Mouse (Mus musculus): Measurements from ENCODE around the gene Tulp4.

Gene Tulp4

DNA sequence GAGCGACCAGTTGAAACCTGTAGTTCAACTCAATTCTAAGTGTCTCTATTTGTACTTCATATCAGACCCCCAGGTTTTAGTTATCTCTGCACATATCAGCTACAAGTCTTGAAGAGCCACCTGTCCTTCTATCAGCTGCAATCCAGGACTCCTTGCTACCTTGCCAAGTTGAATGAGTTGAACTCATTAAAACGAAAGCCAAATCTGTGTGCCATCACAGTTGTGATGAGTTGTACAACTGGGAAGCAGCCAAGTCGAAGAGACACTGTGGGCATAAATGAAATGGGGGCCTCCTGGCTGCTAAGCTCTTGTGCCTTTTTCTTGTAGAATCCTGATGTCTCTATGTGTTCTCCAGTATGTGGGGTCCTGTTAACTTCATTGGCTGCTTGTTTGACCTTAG lies 19.2 kb downstream of the Tulp4 start:
- no peak for DNase-seq

DNA sequence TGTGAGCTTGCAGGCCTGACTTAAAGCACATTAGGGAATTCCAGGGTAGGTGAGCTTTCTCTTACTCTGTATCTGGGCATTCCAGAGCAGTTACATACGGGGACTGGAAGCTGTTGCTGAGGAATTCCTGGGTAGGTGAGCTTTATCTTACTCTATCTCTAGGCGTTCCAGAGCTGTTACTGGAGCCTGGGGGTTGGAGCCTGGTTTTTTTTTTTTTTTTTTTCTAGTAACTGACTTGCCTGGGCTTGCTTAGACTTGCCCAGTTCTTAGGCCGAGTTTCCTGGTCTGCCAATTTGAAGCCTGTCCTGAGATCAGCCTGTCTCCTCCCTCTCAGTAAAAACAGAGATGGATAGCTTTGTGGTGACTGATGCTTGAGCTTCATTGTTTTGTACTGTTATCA lies 21.8 kb downstream of the Tulp4 start:
- no peak for DNase-seq

DNA sequence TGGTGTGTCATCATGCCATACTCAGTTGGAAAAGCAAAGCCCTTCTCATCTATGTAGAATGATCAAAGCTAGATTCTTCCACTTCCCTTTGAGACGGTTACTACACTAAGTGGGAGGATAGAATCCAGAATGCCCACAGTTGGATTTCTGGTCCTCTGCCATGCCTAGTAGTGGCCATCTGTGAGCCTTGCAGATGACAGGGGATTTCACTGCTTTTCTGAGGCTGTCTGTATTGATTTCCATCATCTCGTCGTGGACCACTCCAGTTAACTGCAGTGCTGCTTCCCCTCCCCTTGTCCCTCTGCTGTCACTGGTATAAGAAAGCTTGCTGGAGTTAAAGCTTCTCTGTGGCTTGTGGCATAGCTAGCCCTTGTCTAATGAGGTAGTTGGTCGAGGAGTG lies 23.1 kb downstream of the Tulp4 start:
- no peak for DNase-seq

DNA sequence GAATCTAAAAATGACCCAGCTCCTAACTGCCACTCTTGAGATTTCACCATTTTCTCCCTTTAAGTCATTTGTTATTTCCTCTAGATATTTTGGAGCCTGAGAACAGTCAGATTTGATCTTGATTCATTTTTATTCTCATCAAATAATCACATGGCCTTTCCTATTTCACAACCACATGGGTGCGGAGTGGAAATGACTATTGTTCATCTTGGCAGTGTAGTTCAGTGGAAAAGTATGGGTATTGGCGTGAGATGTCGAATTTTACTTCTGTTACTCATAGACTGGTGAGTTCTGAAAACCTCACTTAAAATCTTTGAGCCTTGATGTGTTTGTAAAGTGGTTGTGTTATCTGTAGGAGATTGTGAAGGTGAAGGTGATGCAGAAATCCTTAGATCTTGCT lies 24.8 kb downstream of the Tulp4 start:
- DNase-seq = no peak

DNA sequence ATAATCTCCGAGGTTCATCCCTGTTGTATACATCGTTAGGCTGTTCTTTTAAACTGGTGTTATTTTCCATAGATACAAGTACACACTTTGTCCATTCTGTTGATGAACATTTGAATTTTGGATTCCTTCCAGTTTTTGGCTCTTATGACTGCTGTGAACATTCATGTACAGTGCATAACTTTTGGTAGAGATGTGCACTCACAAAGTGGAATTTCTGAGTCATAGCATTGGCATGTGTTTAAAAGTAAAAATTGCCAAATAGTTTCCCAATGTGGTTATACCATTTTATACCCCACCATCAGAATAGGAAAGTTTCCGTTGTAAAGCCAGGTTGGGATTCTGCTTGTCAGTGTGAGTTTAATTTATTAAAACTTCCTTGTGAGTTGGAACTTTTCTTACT lies 34.6 kb downstream of the Tulp4 start:
- DNase-seq = no peak

DNA sequence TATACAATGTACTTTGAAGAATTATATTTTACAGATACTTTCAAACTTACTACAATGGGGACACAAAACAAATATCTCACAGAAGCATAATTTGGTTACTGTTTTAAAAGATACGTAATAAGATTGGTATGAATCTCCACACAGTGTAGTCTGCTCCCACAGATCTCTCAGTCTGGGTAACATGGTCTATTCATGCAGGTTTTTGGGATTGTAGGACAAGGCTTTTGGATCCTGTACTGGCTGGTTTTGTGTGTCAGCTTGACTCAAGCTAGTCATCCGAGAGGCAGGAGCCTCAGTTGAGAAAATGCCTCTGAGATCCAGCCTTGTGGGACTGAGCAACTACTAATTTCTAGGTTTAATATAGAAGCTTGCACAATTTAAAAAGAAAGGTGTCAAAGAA lies 35.1 kb downstream of the Tulp4 start:
- no peak for DNase-seq

DNA sequence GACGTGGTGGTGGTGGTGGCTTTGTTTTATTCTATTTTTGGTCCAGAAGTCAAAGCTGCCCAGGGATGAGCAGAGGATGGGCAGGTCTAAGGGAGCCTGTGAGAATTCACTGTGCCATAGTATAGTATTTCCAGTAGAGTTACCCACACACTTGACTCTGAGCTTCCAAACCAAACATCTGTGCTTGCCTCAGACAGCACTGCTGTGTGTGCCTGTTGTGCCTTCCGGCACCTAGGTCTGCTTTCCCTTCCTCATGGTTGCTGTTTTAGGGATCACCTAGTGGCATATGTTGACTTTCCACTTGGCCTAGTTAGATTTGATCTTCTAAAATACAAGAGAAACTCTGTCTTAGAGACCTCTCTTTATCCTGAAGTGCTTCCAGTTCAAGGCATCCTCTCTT lies 39.0 kb downstream of the Tulp4 start:
- no peak for DNase-seq

DNA sequence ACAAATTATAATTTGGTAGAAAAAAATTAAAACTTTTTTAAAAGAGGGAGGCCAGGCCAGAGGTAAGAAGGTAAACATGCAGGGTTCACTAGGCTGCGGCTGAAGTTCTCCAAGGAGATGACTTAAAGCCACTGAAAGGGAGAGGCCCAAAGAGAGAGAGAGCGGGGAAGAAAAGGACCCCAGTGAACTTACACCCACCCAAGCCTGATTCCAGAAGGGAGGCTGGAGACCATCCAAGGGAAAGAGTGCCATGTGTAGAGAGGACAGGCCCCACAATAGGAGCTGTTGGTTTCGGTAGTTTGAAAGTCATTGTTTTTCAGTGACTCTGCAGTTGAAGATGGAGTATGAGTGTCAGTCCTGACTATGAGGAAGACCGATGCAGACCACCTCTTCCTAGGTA lies 46.7 kb downstream of the Tulp4 start:
- no peak for DNase-seq

DNA sequence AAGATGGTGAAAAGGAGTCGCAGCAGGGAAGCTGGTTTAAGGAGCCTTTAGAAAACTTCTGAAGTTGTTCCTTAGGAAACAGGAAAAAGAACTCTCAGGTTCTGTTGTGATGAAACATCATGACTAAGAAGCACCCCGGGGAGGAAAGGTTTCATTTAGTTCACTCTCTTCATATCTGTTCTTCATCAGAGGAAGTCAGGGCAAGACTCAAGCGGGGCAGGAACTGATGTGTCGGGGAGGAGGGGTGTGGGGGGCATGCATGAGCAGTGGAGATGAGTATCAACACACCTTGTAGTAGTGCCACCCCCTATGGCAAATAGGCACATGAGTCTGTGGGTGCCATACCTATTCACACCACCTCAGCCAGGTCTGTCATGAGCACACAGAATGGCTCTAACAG lies 47.3 kb downstream of the Tulp4 start:
- DNase-seq = peak in 1 of 2 experiments; percentile 2

DNA sequence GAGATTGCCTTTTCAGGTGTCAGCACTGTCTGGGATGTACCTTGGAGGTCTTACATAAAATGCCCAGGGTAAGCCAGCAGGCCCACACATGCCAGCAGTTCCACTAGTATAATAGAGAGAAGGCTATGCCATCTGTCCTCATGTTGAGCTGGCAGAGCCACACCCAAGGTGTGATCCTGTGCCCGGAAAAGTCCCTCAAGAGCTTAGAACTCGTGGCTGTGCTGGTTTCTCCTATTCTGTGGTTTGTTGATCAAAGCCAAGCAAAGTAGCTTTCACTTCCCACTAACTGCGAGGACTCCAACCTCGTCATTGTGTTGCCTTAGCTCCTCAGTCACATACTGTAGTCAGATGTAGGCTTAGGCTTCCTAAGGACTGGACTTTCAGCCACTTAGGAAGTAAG lies 48.1 kb downstream of the Tulp4 start:
- DNase-seq = peak; percentile 6 to 7

DNA sequence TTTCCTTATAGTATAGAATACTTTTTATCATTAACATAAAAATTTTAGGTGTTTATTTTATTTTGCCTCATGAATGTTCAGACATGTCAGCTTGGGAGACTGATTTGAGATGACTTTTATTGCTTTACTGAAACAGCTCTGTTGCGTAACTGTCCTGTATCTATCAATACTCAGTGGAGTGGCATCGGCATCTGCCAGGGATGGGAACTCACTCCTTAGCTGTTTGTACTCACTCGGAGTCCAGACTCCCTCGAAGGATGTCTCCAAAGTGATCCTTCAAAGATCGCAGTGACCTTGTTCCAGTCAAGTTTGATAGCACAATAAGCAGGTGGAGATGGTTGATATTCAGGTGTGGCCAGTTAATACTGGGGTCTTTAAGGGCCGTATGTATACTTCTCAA lies 54.3 kb downstream of the Tulp4 start:
- no peak for DNase-seq

DNA sequence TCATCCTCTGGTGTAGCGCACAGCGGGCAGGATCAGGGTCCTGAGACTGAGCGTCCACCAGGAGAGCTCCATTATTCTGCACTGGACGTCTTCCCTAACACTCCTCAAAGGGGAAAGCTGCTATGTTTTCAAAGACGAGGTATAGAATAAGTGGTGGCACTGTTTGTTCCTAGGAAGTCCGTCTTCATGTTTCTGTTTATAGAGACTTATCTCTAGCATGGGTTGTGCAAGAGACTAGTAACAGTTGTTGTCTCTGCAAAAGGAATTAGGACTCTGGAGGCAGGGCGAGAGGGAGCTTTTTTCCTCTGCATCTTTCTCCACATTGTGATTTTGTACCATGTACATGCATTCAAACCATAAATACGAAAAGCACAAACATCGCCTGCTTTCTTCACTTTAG lies 55.7 kb downstream of the Tulp4 start:
- DNase-seq = no peak

DNA sequence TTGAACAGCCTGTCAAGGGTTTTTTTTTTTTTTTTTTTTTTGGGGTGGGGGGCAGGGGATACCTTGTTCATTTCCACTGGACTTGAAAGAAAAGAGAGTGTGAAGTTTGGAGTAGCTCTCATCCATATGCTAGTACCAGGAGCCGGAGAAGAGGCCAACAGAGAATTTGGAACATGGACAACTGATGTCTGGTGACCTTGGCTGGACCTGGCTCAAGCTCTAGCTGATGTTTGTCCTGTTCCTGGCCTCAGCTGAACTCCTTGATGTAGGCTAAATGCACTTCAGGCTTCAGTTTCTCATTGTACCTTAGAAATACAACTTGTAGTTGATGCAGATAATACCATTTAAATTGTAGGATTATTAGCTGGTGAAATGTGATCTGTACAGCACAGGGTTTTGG lies 56.5 kb downstream of the Tulp4 start:
- DNase-seq = no peak

DNA sequence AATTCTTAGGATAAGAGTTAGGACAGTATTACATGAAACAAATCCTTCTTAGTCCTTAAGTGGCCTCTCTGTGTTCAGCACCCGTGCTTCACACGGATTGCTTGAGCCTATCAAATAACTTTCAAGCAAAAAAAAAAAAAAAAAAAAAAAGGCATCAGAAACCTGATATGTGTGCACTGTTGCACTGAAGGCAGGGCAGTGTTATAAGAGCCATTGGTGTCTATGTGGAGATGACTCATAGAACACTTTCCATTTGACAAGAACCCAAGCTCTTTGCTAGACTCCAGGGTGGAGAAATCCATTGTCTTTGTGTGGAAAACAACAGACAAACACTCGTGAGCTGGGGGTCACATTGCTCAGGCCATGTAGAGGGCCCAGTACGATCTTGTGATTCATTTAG lies 58.7 kb downstream of the Tulp4 start:
- DNase-seq = no peak

DNA sequence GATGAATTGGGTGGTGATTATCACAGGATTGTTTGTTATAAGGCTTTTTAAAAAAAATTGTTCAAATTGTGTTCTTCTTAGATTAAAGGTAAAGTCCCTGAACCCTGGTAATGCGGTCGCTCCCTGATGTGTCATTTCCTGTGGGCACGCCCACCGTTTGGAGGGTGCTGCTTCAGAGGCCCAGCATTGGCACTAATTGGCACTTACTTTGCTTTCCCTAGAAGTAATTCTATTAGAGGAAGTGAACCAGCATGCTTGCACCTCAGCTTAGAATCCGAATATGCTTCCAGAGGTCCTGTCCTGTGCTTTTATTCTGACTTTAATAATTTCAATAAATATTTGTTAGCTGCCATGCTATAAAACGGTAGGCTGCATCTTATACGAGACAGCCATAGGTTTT lies 66.2 kb downstream of the Tulp4 start:
- peak; percentile 57 to 70 for DNase-seq

DNA sequence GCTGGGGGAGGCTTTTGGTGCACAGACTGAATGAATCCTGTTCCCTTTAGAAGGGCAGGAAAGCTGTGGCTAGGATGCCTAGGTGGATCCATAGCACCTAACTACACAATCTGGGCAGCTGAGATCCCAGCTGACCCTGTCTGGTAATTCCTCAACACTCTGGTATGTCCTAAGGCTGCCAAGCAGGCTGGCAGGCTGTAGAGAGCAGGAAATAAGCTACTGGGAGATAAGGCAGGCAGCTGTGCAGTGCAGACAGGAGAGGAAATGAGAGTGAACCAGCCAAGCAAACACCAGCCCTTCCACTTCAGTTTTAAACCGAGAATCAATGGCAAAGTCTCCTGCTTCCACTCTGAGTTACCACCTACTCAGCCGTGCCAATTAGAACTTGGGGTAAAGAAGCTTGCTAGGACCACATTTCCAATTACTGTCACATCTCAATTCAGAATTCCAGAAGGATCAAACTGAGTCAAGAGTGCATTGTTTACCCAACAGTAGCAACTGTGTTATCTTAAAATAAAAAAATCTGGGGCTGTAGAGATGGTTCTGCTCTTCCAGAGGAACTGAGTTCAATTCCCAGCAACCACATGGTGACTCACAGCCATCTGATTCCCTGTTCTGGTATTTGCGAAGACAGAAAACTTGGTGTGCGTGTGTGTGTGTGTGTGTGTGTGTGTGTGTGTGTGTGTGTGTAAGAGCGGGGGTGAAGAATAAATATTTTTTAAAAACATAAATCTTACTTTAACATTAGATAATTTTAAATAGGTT lies 66.9 kb downstream of the Tulp4 start:
- DNase-seq = peak; percentile 16 to 17

DNA sequence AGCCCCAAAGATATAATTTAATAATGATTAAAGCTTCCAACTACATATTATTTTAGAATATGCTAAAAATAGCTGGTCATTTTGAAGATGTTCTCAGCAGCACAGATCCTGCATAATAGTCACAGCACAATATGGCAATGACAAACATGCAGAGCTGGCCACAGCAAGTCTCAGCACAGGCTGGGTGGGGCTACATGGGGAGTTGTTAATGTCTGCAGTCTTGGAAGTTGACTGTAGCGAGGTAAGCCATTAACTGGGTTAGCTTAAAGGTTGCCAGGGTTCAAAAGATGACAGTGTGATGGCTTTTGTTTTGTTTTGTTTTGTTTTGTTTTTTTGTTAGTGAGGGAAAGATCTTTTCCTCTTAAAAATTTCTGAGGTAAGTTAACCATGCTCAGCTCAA lies 68.3 kb downstream of the Tulp4 start:
- DNase-seq = no peak

DNA sequence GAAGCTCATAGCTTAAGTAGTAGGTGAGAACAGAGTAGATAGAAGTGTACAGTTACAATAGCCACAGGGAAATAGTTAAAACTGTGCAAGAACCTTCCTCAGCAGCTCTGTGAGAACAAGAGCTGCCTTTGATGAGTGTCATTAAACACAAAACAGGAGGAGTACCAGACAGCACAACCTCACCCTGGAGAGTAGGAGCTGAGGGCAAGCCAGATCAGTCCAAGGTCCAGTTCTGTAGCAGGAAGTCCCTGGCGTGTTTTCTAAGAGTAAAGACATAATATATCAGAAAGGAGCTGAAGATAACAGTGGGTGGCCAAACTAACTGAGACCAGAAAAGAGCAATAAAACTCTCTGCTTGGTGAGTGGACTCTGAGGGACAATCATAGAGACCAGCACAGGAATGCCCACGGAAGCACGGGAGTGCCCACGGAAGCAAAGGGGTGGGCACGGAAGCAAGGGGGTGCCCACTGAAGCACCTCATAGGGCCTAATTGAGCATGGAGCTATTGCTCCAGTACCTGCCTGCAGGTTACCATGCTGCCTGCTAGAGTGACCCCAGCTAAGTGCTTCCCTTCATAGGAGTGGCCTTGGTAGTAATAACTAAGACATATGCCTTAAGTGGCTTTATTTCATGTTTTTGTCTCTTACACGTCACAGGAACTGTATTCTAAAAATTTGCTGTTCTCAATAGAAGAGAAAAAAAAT lies 72.5 kb downstream of the Tulp4 start:
- DNase-seq = no peak

DNA sequence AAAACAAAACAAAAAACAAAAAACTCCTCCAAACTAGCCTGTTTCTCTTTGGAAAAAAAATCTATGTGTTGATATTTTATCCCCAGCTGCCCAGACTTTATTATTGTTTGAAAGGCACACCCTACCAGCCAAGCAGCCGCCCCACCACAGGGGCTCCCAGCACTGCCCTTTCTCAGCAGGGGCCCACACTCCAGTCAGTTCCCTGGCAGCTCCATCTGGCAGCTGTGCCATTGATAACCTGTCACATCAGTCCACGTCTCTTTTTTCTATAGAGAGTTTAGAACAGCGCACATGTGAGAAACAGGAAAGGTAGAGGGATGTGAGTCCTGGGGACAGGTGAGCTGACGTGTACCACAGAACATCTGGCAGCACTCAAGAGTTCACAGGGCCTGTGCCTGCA lies 73.2 kb downstream of the Tulp4 start:
- DNase-seq = no peak

DNA sequence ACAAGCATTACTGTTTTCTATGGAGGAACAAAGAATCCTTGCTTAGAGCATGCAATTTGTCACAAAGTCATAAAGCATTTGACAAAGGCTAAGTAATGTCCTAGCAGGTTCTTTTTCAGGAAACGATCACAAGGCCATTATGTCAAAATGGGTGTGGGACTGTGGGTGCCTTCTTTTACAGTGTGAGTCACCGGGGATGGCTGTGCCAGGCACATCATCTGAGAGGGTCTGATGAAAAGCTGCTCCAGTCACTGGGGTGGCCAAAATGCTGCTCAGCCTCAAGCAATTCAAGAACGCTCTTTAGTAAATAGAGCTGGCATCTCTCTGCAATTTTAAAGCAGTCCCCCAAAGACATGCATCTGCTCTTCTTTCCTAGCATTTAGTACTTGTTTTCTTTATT lies 74.2 kb downstream of the Tulp4 start:
- no peak for DNase-seq

DNA sequence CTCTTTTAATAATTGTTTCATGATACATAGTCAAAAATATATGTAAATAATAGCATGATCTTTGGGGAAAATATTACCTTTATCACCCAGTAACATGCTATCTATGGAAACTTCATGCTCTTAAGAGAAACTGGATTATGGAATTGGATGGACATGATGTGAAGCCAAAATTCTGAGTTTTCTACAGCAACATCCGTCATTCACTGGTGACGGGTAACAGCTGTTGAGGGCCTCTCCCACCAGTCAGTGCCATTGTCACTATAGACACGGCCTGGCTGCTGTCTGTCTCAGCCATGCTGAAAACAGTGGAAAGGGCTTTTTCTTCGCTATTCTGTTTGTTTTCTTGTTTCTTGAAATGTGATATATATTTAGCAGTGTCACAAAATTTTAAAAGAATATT lies 76.5 kb downstream of the Tulp4 start:
- DNase-seq = no peak

DNA sequence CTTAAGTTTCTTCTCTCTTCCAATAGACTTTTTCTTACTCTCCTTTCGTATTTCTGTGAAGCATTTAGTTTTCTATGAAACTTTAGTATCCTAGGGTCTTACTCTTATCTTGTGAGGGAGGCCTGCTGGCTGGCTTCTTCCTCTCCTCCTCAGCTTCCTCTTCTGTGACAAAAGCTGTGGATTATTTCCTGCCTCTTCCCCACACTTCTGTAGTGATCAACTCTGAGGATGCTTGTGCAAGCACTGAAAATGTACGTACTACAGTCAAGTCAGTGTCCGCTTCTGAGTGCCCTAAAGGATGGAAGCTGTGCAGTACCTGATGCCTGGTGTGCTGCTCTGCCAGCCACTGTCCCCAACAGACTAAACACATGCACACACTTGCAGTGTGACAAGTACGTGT lies 80.4 kb downstream of the Tulp4 start:
- DNase-seq = no peak

DNA sequence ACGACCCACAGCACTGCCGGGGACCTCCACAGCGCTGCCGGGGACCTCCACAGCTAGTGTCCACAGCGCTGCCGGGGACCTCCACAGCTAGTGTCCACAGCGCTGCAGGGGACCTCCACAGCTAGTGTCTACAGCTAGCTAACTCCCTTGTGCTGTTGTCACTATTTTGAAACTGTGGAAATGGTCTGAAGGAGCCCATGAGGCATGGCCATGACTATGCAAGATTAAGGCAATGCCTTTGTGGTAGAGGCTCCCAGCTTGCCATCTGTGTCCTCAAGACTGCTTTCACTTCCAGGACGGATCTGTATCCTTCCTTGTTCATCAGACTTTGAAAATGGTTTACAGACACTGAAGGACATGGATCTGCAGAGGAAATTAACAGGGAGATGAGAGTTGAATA lies 80.9 kb downstream of the Tulp4 start:
- no peak for DNase-seq

DNA sequence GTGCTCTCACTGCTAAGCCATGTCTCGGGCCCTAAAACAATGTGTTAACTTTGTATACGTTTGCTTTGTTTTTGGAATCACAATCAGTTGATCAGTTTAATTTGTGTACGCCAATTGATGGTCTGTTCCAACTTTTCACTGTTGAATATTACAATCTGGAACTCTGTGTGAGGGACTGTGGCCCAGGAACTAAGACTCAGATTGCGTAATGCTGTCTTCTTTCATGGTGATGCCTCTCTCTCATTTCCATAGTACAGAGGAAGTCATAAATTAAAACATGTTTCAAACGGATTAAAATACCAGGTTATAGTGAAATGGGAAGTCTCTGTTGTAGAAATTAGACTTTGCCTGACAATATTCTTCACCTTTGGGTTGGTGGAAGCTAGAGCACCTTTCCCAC lies 83.0 kb downstream of the Tulp4 start:
- no peak for DNase-seq

DNA sequence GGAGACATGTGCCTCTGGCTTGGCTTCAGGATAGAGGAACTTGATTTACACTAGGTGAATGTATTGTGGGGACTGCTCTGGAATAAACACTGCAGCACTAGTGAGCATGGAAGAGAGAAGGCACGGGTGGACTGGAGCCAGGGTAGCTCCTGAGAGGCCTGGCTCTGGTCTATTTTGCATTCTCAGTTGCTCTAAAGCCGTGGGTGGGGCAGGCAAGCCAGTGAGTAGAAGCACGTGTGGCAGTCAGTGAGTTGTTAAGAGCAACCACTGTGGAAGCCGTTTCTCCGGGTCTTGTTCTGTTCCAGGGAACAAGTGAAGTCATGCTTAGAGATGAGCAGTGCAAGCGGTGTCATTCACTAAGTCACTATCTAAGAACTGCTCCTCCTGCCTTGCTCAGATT lies 86.0 kb downstream of the Tulp4 start:
- DNase-seq = no peak

Measured in B cell, adult 2 months (primary cell).